Mouse (Mus musculus) MEL (cell line): ENCODE results near the gene Ctsl. TPM values are rescaled to one million over a fixed set of nuclear protein-coding genes. Genes with fewer than 3 reads are reported as not detected.
A peak's percentile ranks its signal among the peaks of the same experiment; 100 is the strongest.

ENCODE experiments used
- DNase-seq: peaks from one replicate; pipeline ENCODE4 v3.0.0; 2011; ENCODE audit warnings: low read depth, low spot score
- H3K27ac ChIP-seq: 2 replicates; pipeline ENCODE4 v1.5.1; 2012; ENCODE audit warnings: low read depth, mild to moderate bottlenecking, control low read depth, low read length, moderate library complexity; ENCODE audit not compliant: control insufficient read depth
- H3K27me3 ChIP-seq, 2 experiments: fragments of 150-350 bp in 1 of 2; sonication (generic) in 1 of 2; 2 replicates each; pipeline ENCODE4 v1.6.1; 2012; ENCODE audit warnings: low read length in 2 of 2, mild to moderate bottlenecking in 2 of 2, improper control_type of control experiment in 1 of 2, moderate library complexity in 1 of 2; ENCODE audit not compliant: insufficient read depth in 2 of 2, control insufficient read depth in 1 of 2
- H3K36me3 ChIP-seq, 2 experiments: 2 replicates each; pipeline ENCODE4 v1.6.1; 2012 to 2014; ENCODE audit warnings: low read length in 2 of 2, improper control_type of control experiment in 1 of 2, inconsistent platforms in 1 of 2, mild to moderate bottlenecking in 1 of 2; ENCODE audit not compliant: insufficient read depth in 2 of 2, control insufficient read depth in 1 of 2
- H3K4me1 ChIP-seq, 2 experiments: fragments of 150-350 bp in 1 of 2; sonication (generic) in 1 of 2; 2 replicates each; pipeline ENCODE4 v1.6.1; 2012; ENCODE audit warnings: low read length in 2 of 2, improper control_type of control experiment in 1 of 2, mild to moderate bottlenecking in 1 of 2; ENCODE audit not compliant: insufficient read depth in 2 of 2, control insufficient read depth in 1 of 2
- H3K4me3 ChIP-seq, 2 experiments: fragments of 150-350 bp in 1 of 2; sonication (generic) in 1 of 2; 2 replicates each; pipeline ENCODE4 v1.5.1; 2012; ENCODE audit warnings: low read depth in 2 of 2, low read length in 2 of 2, mild to moderate bottlenecking in 2 of 2, moderate library complexity in 2 of 2, control low read depth in 1 of 2, improper control_type of control experiment in 1 of 2; ENCODE audit not compliant: control insufficient read depth in 1 of 2, insufficient read depth in 1 of 2
- H3K79me2 ChIP-seq: 2 replicates; pipeline ENCODE4 v1.6.1; 2012; ENCODE audit warnings: mild to moderate bottlenecking, low read length, moderate library complexity; ENCODE audit not compliant: control insufficient read depth, poor library complexity, insufficient read depth
- H3K9ac ChIP-seq: 2 replicates; pipeline ENCODE4 v1.6.1; 2012; ENCODE audit warnings: low read depth, mild to moderate bottlenecking, control low read depth, low read length, moderate library complexity; ENCODE audit not compliant: control insufficient read depth, poor library complexity, severe bottlenecking
- H3K9me3 ChIP-seq: fragments of 150-350 bp; sonication (generic); replicated peaks from 2 replicates; pipeline ENCODE4 v1.6.1; 2012; ENCODE audit warnings: mild to moderate bottlenecking, low read length, improper control_type of control experiment, moderate library complexity; ENCODE audit not compliant: insufficient read depth
- BHLHE40 ChIP-seq: IDR thresholded peaks from 2 replicates; pipeline ENCODE4 v1.6.1; 2012; ENCODE audit warnings: low read depth, mild to moderate bottlenecking, inconsistent platforms, low read length, improper control_type of control experiment, borderline replicate concordance
- CTCF ChIP-seq, 3 experiments: IDR thresholded peaks in 2 of 3; conservative IDR thresholded peaks in 1 of 3; 2 replicates each; pipeline ENCODE4 v1.5.1; 2011 to 2012; ENCODE audit warnings: low read length in 3 of 3, low read depth in 2 of 3, mild to moderate bottlenecking in 2 of 3, improper control_type of control experiment in 1 of 3, inconsistent platforms in 1 of 3, mixed read lengths in 1 of 3, moderate library complexity in 1 of 3; ENCODE audit not compliant: control insufficient read depth in 1 of 3, insufficient read depth in 1 of 3, poor library complexity in 1 of 3, severe bottlenecking in 1 of 3
- E2F4 ChIP-seq: IDR thresholded peaks from 2 replicates; pipeline ENCODE4 v1.6.1; 2011; ENCODE audit warnings: low read depth, low read length, improper control_type of control experiment, borderline replicate concordance
- ELF1 ChIP-seq: IDR thresholded peaks from 2 replicates; pipeline ENCODE4 v1.6.1; 2014; ENCODE audit warnings: low read depth, mild to moderate bottlenecking, inconsistent platforms, low read length, improper control_type of control experiment, moderate library complexity
- EP300 ChIP-seq, 2 experiments: IDR thresholded peaks; 2 replicates each; pipeline ENCODE4 v1.6.1; 2011; ENCODE audit warnings: improper control_type of control experiment in 2 of 2, low read length in 2 of 2, low read depth in 1 of 2, mild to moderate bottlenecking in 1 of 2
- GABPA ChIP-seq: IDR thresholded peaks from 2 replicates; pipeline ENCODE4 v1.6.1; 2012; ENCODE audit warnings: low read depth, mild to moderate bottlenecking, inconsistent platforms, low read length, improper control_type of control experiment, moderate library complexity
- GATA1 ChIP-seq: IDR thresholded peaks from 2 replicates; pipeline ENCODE4 v1.6.1; 2011; ENCODE audit warnings: low read depth, low read length, improper control_type of control experiment
- HCFC1 ChIP-seq: IDR thresholded peaks from 2 replicates; pipeline ENCODE4 v1.6.1; 2012; ENCODE audit warnings: low read depth, mild to moderate bottlenecking, inconsistent platforms, low read length, improper control_type of control experiment, moderate library complexity
- KAT2A ChIP-seq: conservative IDR thresholded peaks from 2 replicates; pipeline ENCODE4 v1.6.1; 2012; ENCODE audit warnings: low read depth, low read length, improper control_type of control experiment, inconsistent platforms
- MAFK ChIP-seq: IDR thresholded peaks from 2 replicates; pipeline ENCODE4 v1.6.1; 2011; ENCODE audit warnings: low read depth, mild to moderate bottlenecking, low read length, improper control_type of control experiment, borderline replicate concordance
- MAX ChIP-seq: IDR thresholded peaks from 2 replicates; pipeline ENCODE4 v1.6.1; 2011; ENCODE audit warnings: low read length, improper control_type of control experiment
- MXI1 ChIP-seq: IDR thresholded peaks from 2 replicates; pipeline ENCODE4 v1.6.1; 2011; ENCODE audit warnings: mild to moderate bottlenecking, low read depth, low read length, improper control_type of control experiment
- NRF1 ChIP-seq: IDR thresholded peaks from 2 replicates; pipeline ENCODE4 v1.6.1; 2014; ENCODE audit warnings: low read depth, mild to moderate bottlenecking, inconsistent platforms, low read length, improper control_type of control experiment, moderate library complexity; ENCODE audit not compliant: poor library complexity, insufficient read depth, severe bottlenecking
- POLR2AphosphoS2 ChIP-seq: IDR thresholded peaks from 2 replicates; pipeline ENCODE4 v1.6.1; 2011; ENCODE audit warnings: low read length, improper control_type of control experiment
- TAL1 ChIP-seq: IDR thresholded peaks from 2 replicates; pipeline ENCODE4 v1.6.1; 2012; ENCODE audit warnings: mild to moderate bottlenecking, inconsistent platforms, low read length, moderate library complexity, mixed read lengths
- TBP ChIP-seq: IDR thresholded peaks from 2 replicates; pipeline ENCODE4 v1.8.0; 2011; ENCODE audit warnings: low read depth, low read length, improper control_type of control experiment
- TCF12 ChIP-seq: IDR thresholded peaks from 2 replicates; pipeline ENCODE4 v1.6.1; 2014; ENCODE audit warnings: low read depth, mild to moderate bottlenecking, inconsistent platforms, low read length, improper control_type of control experiment, moderate library complexity
- UBTF ChIP-seq: IDR thresholded peaks from 2 replicates; pipeline ENCODE4 v1.6.1; 2012; ENCODE audit warnings: low read depth, mild to moderate bottlenecking, inconsistent platforms, low read length, improper control_type of control experiment, moderate library complexity, borderline replicate concordance; ENCODE audit not compliant: insufficient read depth
- USF1 ChIP-seq: IDR thresholded peaks from 2 replicates; pipeline ENCODE4 v1.6.1; 2014; ENCODE audit warnings: low read depth, mild to moderate bottlenecking, inconsistent platforms, low read length, improper control_type of control experiment, moderate library complexity
- USF2 ChIP-seq, 2 experiments: IDR thresholded peaks; 2 replicates each; pipeline ENCODE4 v1.6.1; 2011 to 2012; ENCODE audit warnings: improper control_type of control experiment in 2 of 2, low read length in 2 of 2, borderline replicate concordance in 1 of 2, inconsistent platforms in 1 of 2, low read depth in 1 of 2, mild to moderate bottlenecking in 1 of 2; ENCODE audit not compliant: insufficient read depth in 1 of 2
- ZKSCAN1 ChIP-seq: IDR thresholded peaks from 2 replicates; pipeline ENCODE4 v1.6.1; 2012; ENCODE audit warnings: low read depth, mild to moderate bottlenecking, inconsistent platforms, low read length, improper control_type of control experiment, moderate library complexity
- ZNF384 ChIP-seq: IDR thresholded peaks from 2 replicates; pipeline ENCODE4 v1.6.1; 2012; ENCODE audit warnings: low read depth, mild to moderate bottlenecking, inconsistent platforms, low read length, improper control_type of control experiment
- polyA plus RNA-seq, 2 experiments: library from polyadenylated mRNA; stranded (reverse) in 1 of 2; unstranded in 1 of 2; fragments of >175 nt in 1 of 2; fragments of >200 nt in 1 of 2; gene quantifications; 2 replicates each; pipeline versions ENCODE4 v1.2.1 to v1.2.4; 2012; ENCODE audit warnings: low replicate concordance in 2 of 2, low read depth in 1 of 2; ENCODE audit not compliant: insufficient read length in 2 of 2, insufficient read depth in 1 of 2, missing spikeins in 1 of 2
- total RNA-seq: library from RNA; depleted of rRNA; stranded (reverse); fragments of 300-350 nt; gene quantifications from 2 replicates; pipeline ENCODE4 v1.2.3, GENCODE M21; 2012

Ctsl gene
- total and polyA plus RNA-seq, 3 experiments = 20.1 to 39.2 TPM; not detected in 1

DNA sequence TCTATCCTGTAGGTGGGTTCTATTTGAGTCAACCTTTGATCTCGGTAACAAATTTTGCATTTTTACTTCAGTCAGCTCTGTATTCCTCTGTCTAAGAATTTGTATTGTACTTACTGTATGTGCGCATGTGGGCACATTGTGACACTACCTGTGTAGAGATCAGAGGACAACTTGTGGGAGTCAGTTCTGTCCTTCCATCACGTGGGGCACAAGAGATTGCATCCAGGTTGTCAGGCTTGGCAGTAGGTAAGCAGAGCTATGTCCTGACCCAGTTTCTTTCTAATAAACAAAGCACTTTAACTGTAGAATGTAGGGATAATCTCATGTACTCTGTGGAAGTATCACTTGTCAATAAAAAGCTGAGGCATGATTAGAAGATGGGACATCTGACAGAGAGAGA lies 56.6 kb downstream of the Ctsl start:
- TF ChIP-seq BHLHE40 (no peak), GABPA (no peak), ZNF384 (no peak), KAT2A (no peak), HCFC1 (no peak), E2F4 (no peak), UBTF (no peak)
- TF ChIP-seq, all 39 proteins: peak for 0
- no peaks in the 10 kb centered on the region for H3K9me3 ChIP-seq
- no peak overlapping the region for H3K27ac ChIP-seq

DNA sequence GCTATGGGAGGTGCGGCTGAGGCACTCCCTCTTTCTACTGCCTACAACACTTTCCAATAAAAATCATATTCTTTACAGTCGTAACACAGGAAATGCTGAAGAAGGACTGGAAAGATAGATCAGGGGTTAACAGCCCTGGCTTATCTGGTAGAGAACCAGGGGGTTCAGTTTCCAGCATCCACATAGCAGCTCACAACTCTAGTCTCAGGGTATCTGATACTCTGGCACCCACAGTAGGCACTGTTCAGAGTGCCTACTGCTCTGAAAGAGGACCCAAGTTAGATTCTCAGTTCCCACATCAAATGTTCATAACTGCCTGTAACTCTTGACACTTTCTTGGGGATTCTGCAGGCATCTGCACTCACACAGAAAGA lies 57.8 kb downstream of the Ctsl start:
- H3K79me2 ChIP-seq = no peaks in the 10 kb centered on the region; the same call in 1 of the 2 replicates
- H3K4me3 ChIP-seq = peak overlapping the region; percentile 53 to 93
- peaks cover 0 to 3% of the 10 kb centered on the region in 2 experiments; a peak in 1 of 4 replicates for H3K4me1 ChIP-seq
- peak overlapping the region; percentile 11; the same call in 1 of the 2 replicates for H3K27ac ChIP-seq
- no peak for TF ChIP-seq ELF1
- TF ChIP-seq EP300 (IDR thresholded peaks at IDR 0.05; ENCODE audit: low read depth in 1 of 2, low read length in 2 of 2) = no peak
- no peak for TF ChIP-seq USF1
- no peak for TF ChIP-seq GABPA
- TF ChIP-seq NRF1 = no peak
- TF ChIP-seq TAL1 = no peak; the same call in 1 of the 2 replicates
- no peak for TF ChIP-seq POLR2AphosphoS2
- TF ChIP-seq CTCF (IDR thresholded peaks at IDR 0.05 in 2 of 3, conservative IDR thresholded peaks at IDR 0.05 in 1 of 3; ENCODE audit: control insufficient read depth in 1 of 3, insufficient read depth in 1 of 3, low read depth in 2 of 3, low read length in 3 of 3, poor library complexity in 1 of 3, severe bottlenecking in 1 of 3) = no peak
- no peak for TF ChIP-seq USF2 (IDR thresholded peaks at IDR 0.05; ENCODE audit: borderline replicate concordance in 1 of 2, insufficient read depth in 1 of 2, low read depth in 1 of 2, low read length in 2 of 2)
- TF ChIP-seq TCF12 = no peak
- no peak for TF ChIP-seq ZKSCAN1
- no peak for TF ChIP-seq MAX
- 0 out of 2 replicates have a peak, but pooled peaks have one; percentile 5 for TF ChIP-seq TBP
- TF ChIP-seq MXI1 = no peak
- no peak for TF ChIP-seq MAFK
- TF ChIP-seq HCFC1 = no peak
- no peak for TF ChIP-seq UBTF
- 0 out of 2 replicates have a peak, but pooled peaks have one; percentile 40 for TF ChIP-seq GATA1
- H3K9ac ChIP-seq = peak overlapping the region; percentile 23
- H3K9me3 ChIP-seq = no peaks in the 10 kb centered on the region
- no peaks in the 10 kb centered on the region for H3K27me3 ChIP-seq
- peaks cover 0 to 2% of the 10 kb centered on the region in 2 experiments; a peak in 1 of 4 replicates for H3K36me3 ChIP-seq
- DNase-seq = no peak

More for the DNA sequence above, 56.6 kb downstream of the Ctsl start:
- Histone ChIP-seq H3K79me2 (no peaks in the 10 kb centered on the region; the same call in 1 of the 2 replicates), H3K4me1 (peaks cover 0 to 3% of the 10 kb centered on the region in 2 experiments; a peak in 1 of 4 replicates), H3K4me3 (no peak overlapping the region), H3K9ac (no peak overlapping the region), H3K36me3 (0 out of 4 replicates have a peak, but pooled peaks cover 0 to 2% of the 10 kb centered on the region in 2 experiments), H3K27me3 (no peaks in the 10 kb centered on the region)
- DNase-seq = no peak
